Mouse (Mus musculus): ENCODE measurements at regions not wholly inside any gene's neighbourhood (a gene's known extent, or its start where the extent isn't known, plus 50 kb on each side); places are given as distances from the start of the nearest gene placed in this dataset.

DNA sequence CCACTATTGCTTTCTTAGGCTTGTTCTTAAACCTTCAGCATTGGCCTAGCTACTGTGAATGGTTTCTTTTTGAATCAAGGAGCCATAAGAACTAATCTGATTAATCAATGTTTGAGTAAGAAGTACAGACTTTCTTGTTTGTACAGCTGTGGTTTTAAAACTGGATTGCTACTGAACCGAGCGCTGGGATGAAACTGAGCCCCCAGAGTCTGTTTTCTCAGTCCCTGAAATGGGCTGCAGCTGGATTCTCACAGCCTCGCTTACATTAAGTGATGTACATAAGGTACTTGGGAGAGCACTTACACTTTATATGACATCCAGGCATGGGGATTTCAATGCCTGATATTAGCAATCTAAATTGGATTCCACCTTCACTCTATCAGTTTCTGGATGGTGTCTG is 474.5 kb downstream of the Bckdhb start:
- no peak for DNase-seq (ENCODE audit: extremely low spot score in 1 of 2, low spot score in 1 of 2)

DNA sequence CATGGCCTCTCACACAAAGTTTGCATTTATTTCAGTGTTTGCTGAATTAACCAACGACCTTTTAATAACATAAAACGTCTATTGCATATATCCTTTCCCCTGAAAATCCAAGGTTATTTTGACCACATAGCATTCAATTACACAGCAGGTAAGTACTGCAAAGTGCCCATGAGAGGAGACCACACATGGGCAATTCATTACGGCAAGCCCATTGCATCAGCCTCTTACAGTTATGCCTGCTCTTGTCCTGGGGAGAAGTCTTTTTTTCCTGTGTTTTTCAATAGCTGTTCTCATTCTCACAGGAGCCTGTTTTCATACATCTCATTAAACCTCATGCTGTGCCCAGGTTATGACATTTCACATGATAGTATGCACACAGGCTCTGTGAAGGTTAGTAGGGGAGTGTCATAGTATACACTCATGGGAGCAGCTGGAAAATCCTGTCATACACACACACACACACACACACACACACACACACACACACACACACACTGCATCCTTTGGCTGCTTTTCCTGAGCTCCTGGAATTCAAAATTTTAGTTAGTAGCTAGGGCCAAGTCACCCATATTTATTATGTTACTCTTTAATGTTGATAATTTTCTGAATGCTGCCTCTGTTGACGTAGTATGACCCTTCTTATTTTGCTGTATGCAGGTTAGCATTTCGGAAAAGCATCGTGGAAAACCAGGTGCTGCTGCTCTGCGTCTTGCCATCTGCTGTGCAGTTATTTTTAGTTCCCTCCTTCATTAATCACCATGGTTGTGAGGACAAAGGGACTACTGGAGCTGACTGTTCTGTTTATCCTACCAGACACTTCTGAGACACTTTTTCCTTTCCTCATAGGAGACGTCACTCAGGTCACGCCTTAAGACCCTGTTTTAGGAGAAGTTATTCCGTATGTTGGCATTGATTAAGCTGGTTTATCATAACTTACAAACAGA is 483.6 kb downstream of the Bckdhb start:
- no peak for DNase-seq (ENCODE audit: extremely low spot score in 1 of 2, low spot score in 1 of 2)

Data from layer of hippocampus, postnatal 25 days (tissue).